Mouse (Mus musculus) ES-Bruce4 (cell line): ENCODE measurements around the gene Psmb11. TPM values are rescaled to one million over a fixed set of nuclear protein-coding genes. Genes with fewer than 3 reads are reported as not detected.
A peak's percentile ranks its signal among the peaks of the same experiment; 100 is the strongest.

Source experiments
- H3K27ac ChIP-seq: 2 replicates; pipeline ENCODE4 v1.5.1; 2012; ENCODE audit warnings: low read length, inconsistent platforms; ENCODE audit not compliant: insufficient read depth
- H3K27me3 ChIP-seq: 2 replicates; pipeline ENCODE4 v1.6.1; 2012; ENCODE audit warnings: mild to moderate bottlenecking, low read length, inconsistent platforms; ENCODE audit not compliant: control insufficient read depth, poor library complexity, insufficient read depth, severe bottlenecking
- H3K36me3 ChIP-seq: 2 replicates; pipeline ENCODE4 v1.6.1; 2012; ENCODE audit warnings: inconsistent platforms, mild to moderate bottlenecking, low read length, moderate library complexity; ENCODE audit not compliant: control insufficient read depth, poor library complexity, insufficient read depth, severe bottlenecking
- H3K4me1 ChIP-seq: one replicate; pipeline ENCODE4 v1.8.1; 2011; ENCODE audit warnings: low read length; ENCODE audit not compliant: control insufficient read depth, insufficient read depth
- H3K4me3 ChIP-seq: 2 replicates; pipeline ENCODE4 v1.5.1; 2011; ENCODE audit warnings: low read depth, mild to moderate bottlenecking, low read length
- H3K9ac ChIP-seq: 2 replicates; pipeline ENCODE4 v1.6.1; 2012; ENCODE audit warnings: low read depth, mild to moderate bottlenecking, inconsistent platforms; ENCODE audit not compliant: poor library complexity, severe bottlenecking
- H3K9me3 ChIP-seq: replicated peaks from 2 replicates; pipeline ENCODE4 v1.6.1; 2012; ENCODE audit warnings: mild to moderate bottlenecking, low read length, inconsistent platforms; ENCODE audit not compliant: control insufficient read depth, poor library complexity, insufficient read depth, severe bottlenecking
- CTCF ChIP-seq: IDR thresholded peaks from one replicate; pipeline ENCODE4 v1.8.1; 2011; ENCODE audit warnings: low read depth, low read length
- EP300 ChIP-seq: IDR thresholded peaks from 2 replicates; pipeline ENCODE4 v1.6.1; 2011; ENCODE audit warnings: low read depth, low read length; ENCODE audit not compliant: insufficient read depth
- POLR2A ChIP-seq: IDR thresholded peaks from one replicate; pipeline ENCODE4 v1.8.1; 2011; ENCODE audit warnings: low read length; ENCODE audit not compliant: insufficient read depth
- polyA plus RNA-seq: library from polyadenylated mRNA; stranded (reverse); fragments of >200 nt; gene quantifications from 2 replicates; pipeline ENCODE4 v1.2.4, GENCODE M21; 2011; ENCODE audit warnings: low read depth; ENCODE audit not compliant: missing spikeins, insufficient read depth, insufficient read length

Psmb11 gene
- polyA plus RNA-seq, 1 experiment, result 0.64 TPM

DNA sequence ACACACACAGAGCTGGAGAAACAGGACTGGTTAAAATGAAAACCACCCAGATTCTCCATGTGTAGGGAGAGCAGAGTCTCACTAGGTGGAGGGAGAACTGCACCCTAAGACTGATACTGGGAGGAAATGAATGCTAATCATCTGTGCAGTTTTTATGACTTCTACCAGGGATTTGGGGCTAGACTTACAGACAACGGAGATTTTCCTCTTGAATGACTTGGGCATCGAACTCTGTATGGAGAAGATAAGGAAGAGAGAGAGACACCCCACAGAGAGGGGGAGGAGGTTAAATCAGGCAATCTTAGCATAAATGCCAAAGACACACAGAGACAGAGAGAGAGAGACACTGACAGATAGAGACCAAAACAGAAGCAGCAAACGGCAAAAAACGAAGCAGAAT is 26.7 kb downstream of the Psmb11 start:
- no peaks in the 10 kb centered on the region for H3K9me3 ChIP-seq
- TF ChIP-seq POLR2A, result no peak
- TF ChIP-seq EP300, result no peak
- TF ChIP-seq CTCF, result no peak
- H3K4me3 ChIP-seq, result no peak overlapping the region
- no peaks in the 10 kb centered on the region for H3K27me3 ChIP-seq
- H3K27ac ChIP-seq, result no peak overlapping the region
- no peaks in the 10 kb centered on the region for H3K4me1 ChIP-seq
- no peak overlapping the region for H3K9ac ChIP-seq
- peaks cover 74% of the 10 kb centered on the region for H3K36me3 ChIP-seq

DNA sequence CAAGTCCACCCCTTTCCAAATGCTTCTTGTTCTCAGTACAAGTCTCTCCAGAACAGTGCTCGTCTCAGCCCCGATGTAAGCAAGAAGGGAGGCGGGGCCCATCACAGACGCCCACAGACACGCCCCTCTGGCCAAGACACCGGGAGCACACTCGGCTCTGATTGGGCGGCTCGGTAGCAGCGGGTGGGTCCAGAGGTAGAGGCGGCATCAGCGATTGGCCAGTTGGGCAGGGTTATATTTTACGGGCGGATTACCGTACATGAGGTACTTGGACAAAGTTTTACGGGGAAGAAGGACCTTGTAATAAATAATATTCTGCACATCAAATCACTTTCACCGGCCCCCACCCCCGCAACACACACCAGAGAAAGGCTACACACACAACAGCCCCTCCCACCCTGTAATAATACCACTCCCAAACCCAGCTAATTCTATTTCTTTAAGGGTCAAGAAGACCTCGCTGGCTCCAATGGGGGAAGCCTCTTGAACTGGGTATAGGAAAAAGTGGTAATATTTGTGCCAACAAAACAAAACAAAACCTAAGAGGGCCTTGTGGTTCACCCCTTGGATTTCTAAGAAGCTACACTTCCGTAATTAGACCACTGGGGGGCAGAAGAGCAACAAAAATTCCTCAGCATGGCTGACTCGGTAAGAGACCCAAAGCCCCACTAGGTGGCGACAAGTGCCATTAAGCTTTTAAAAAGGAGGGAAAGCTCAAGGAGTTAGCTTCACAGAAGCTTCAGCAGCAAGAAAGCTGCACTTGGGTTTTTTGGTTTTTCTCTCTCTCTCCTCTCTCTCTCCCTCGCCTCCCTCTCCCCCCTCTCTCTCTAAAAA is 29.6 kb downstream of the Psmb11 start:
- H3K4me1 ChIP-seq, result peaks cover 3% of the 10 kb centered on the region
- peak overlapping the region; percentile 50; the same call in 1 of the 2 replicates for H3K27ac ChIP-seq
- H3K9me3 ChIP-seq, result no peaks in the 10 kb centered on the region
- H3K9ac ChIP-seq, result no peak overlapping the region
- H3K27me3 ChIP-seq, result no peaks in the 10 kb centered on the region
- no peak for TF ChIP-seq EP300
- TF ChIP-seq CTCF, result peak; percentile 79
- no peak overlapping the region for H3K4me3 ChIP-seq
- H3K36me3 ChIP-seq, result peaks cover 55% of the 10 kb centered on the region

DNA sequence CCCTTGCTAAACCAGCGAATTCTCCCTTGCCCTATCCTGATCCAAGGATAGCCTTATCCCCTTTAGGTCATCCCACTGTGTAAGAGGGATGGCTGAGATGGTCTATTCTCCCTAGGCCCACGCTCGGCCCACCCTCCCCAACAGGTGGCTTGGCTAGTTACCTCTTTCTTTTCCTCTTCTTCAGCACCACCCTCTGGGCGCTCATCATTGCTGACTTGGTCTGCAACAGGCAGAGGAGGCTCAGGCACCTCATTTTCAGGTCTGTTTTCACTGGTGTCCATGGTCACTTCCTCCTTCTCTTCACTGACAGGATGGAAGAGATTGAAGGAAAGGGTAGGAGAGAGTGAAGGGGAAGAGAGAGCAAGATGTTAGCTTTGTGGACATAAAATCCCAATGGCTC is 30.3 kb downstream of the Psmb11 start:
- H3K4me3 ChIP-seq, result no peak overlapping the region
- H3K9ac ChIP-seq, result no peak overlapping the region
- H3K27me3 ChIP-seq, result no peaks in the 10 kb centered on the region
- H3K9me3 ChIP-seq, result no peaks in the 10 kb centered on the region
- H3K4me1 ChIP-seq, result peaks cover 3% of the 10 kb centered on the region
- peaks cover 52% of the 10 kb centered on the region for H3K36me3 ChIP-seq
- TF ChIP-seq CTCF (no peak), POLR2A (no peak), EP300 (no peak)
- peak overlapping the region; percentile 50 for H3K27ac ChIP-seq

DNA sequence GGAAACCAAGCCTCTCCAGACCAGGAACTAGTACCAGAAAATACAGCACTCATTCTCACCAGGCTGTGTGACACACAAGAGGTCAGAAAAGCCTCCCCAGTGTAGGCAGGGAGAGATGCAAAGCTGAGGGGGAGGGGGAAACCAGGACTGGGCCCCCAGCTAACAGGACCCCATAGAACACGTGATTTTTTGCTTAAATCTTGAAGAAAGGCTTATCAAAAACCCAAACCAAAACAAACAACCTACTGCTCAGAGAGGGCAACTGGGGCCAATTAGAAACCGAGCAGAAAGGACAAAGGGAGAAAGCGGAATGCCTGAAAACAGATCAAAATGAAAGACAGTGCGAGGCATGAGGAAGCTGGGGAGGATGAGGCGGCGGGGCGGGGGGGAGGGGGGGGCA is 31.6 kb downstream of the Psmb11 start:
- no peaks in the 10 kb centered on the region for H3K9me3 ChIP-seq
- H3K9ac ChIP-seq, result peak overlapping the region; percentile 99
- H3K4me3 ChIP-seq, result peak overlapping the region; percentile 100
- 0 out of 2 replicates have a peak overlapping the region, but pooled peaks have one; percentile 26 for H3K27ac ChIP-seq
- peaks cover 48% of the 10 kb centered on the region for H3K36me3 ChIP-seq
- TF ChIP-seq EP300, result no peak
- no peak for TF ChIP-seq POLR2A
- no peak for TF ChIP-seq CTCF
- peaks cover 3% of the 10 kb centered on the region for H3K4me1 ChIP-seq
- H3K27me3 ChIP-seq, result no peaks in the 10 kb centered on the region

DNA sequence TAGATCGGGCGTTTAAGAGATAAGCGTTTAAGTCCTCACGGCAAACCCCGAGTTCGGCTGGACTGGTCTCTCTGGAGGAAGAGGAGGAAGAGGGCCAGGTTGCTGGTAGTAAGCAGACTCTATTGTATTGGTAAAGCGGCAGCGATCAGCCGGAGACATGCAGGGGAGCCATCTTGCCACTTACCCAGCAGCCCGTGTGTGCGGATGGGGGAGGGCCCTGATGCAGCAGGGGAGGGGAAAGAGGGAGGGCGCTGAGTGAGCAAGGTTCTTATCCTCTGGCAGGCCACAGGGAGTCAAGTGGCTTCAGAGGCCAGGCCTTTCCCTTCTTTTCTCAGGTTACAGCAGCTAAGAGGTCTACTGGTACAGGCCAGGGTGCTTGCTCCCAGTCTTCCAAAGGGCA is 32.3 kb downstream of the Psmb11 start:
- peak overlapping the region; percentile 63 for H3K27ac ChIP-seq
- no peaks in the 10 kb centered on the region for H3K27me3 ChIP-seq
- H3K4me3 ChIP-seq, result peak overlapping the region; percentile 100
- peaks cover 42% of the 10 kb centered on the region for H3K36me3 ChIP-seq
- TF ChIP-seq EP300 (0 out of 2 replicates have a peak, but pooled peaks have one; percentile 27), CTCF (no peak), POLR2A (peak; percentile 54)
- peaks cover 3% of the 10 kb centered on the region for H3K4me1 ChIP-seq
- no peaks in the 10 kb centered on the region for H3K9me3 ChIP-seq
- peak overlapping the region; percentile 99 for H3K9ac ChIP-seq

DNA sequence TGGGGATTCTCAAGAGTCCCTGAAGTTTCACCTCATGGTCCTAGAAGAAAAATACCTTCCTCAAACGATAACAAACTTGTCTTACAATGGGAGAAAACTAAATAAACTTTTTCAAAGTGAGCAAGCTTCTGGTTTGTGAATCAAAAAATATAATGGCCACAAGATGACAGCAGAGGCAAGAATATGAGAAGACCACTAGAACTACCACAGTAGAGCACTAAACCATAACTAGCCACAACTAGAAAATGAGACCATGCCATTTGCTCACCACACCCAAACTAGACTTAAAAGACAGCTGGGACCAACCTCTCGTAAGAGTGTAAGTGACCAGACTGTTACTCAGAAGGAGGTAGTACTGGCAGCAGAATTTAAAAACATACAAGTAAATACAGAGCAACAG is 38.8 kb downstream of the Psmb11 start:
- Histone ChIP-seq H3K4me3 (no peak overlapping the region), H3K9ac (no peak overlapping the region), H3K4me1 (peaks cover 2% of the 10 kb centered on the region), H3K9me3 (no peaks in the 10 kb centered on the region), H3K27ac (no peak overlapping the region), H3K27me3 (no peaks in the 10 kb centered on the region), H3K36me3 (peaks cover 76% of the 10 kb centered on the region)
- TF ChIP-seq CTCF, result no peak
- no peak for TF ChIP-seq POLR2A
- no peak for TF ChIP-seq EP300
